Mouse (Mus musculus) lung, postnatal 36 days (tissue): ENCODE data around the gene Pou2f3.
A peak's percentile ranks its signal among the peaks of the same experiment; 100 is the strongest.

Experiments
- DNase-seq: peaks from one replicate; pipeline ENCODE4 v3.0.0; 2022; ENCODE audit warnings: mixed read lengths

The Pou2f3 gene

GRCm38 (mm10) chr9:43107555-43107954, 102.6 kb downstream of the Pou2f3 start:
- no peak for DNase-seq

- DNase-seq: peak; percentile 87
Measured at GRCm38 (mm10) chr9:43107187-43107517, 103.0 kb downstream of the Pou2f3 start, which contains the start of gene Arhgef12. Gene Arhgef12, minus strand, starts transcription at chr9:43107239.

- DNase-seq: peak; percentile 47
Measured at GRCm38 (mm10) chr9:43106426-43107186, 103.6 kb downstream of the Pou2f3 start.

- DNase-seq: peak; percentile 95
Measured at GRCm38 (mm10) chr9:43105664-43106361, 104.4 kb downstream of the Pou2f3 start.

- DNase-seq: no peak
Measured at GRCm38 (mm10) chr9:43104873-43105663, 105.1 kb downstream of the Pou2f3 start.

- no peak for DNase-seq
Measured at GRCm38 (mm10) chr9:43104526-43104872, 105.7 kb downstream of the Pou2f3 start.

- peak; percentile 58 for DNase-seq
Measured at GRCm38 (mm10) chr9:43103675-43104299, 106.4 kb downstream of the Pou2f3 start.

- no peak for DNase-seq
Measured at GRCm38 (mm10) chr9:43102931-43103330, 107.2 kb downstream of the Pou2f3 start.

GRCm38 (mm10) chr9:43101936-43102595, 108.1 kb downstream of the Pou2f3 start:
- DNase-seq: peak; percentile 68

GRCm38 (mm10) chr9:43098922-43099321, 111.2 kb downstream of the Pou2f3 start:
- DNase-seq: no peak

GRCm38 (mm10) chr9:43097801-43098557, 112.2 kb downstream of the Pou2f3 start:
- no peak for DNase-seq

GRCm38 (mm10) chr9:43096337-43096736, 113.8 kb downstream of the Pou2f3 start:
- no peak for DNase-seq

- DNase-seq: no peak
Measured at GRCm38 (mm10) chr9:43094828-43095227, 115.3 kb downstream of the Pou2f3 start.

GRCm38 (mm10) chr9:43093803-43094202, 116.4 kb downstream of the Pou2f3 start:
- no peak for DNase-seq

GRCm38 (mm10) chr9:43085686-43086285, 124.4 kb downstream of the Pou2f3 start:
- DNase-seq: no peak

- DNase-seq: no peak
Measured at GRCm38 (mm10) chr9:43084496-43085362, 125.4 kb downstream of the Pou2f3 start.

GRCm38 (mm10) chr9:43083441-43084055, 126.6 kb downstream of the Pou2f3 start:
- DNase-seq: no peak

GRCm38 (mm10) chr9:43078711-43079110, 131.5 kb downstream of the Pou2f3 start:
- no peak for DNase-seq

GRCm38 (mm10) chr9:43076163-43076562, 134.0 kb downstream of the Pou2f3 start:
- DNase-seq: no peak

- no peak for DNase-seq
Measured at GRCm38 (mm10) chr9:43074611-43075010, 135.6 kb downstream of the Pou2f3 start.
